Mouse (Mus musculus) liver, embryonic 14.5 days (tissue): ENCODE measurements around the gene Nipa1.

Source experiments
- CTCF ChIP-seq: IDR thresholded peaks from 2 replicates; pipeline ENCODE4 v1.5.1; 2016; ENCODE audit warnings: antibody characterized with exemption, low read depth, control low read depth
- EP300 ChIP-seq: IDR thresholded peaks from 2 replicates; pipeline ENCODE4 v1.6.1; 2016; ENCODE audit warnings: antibody characterized with exemption, low read depth

GRCm38 (mm10) chr7:56044267-56044629 lies 24.5 kb upstream of the Nipa1 start:
- TF ChIP-seq CTCF, result no peak
- TF ChIP-seq EP300, result no peak
